8 mouse cellular contexts compared by ENCODE assay signal in the genomic region with DNA sequence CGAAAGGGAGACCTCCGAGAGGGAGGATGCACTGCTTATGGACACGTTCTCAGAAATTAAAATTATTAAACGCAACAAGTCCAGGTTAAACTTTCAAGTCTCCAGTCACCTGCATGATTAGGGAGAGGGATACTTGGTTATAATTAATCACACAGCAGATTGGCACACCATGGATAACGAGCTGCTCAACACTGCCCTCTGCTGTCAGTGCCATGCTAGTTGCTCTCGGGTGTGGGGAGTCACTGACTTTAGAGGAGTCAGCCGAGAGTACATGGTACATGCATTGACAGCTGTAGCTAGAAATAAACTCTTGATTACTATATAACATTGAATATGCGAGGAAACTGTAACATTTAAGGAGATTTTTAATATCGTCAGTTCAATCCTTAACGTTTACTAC.
DNase-seq lines count a peak whose midpoint lies in the region; ATAC-seq and TF ChIP-seq lines count a peak whose summit lies in the region.

No protein-coding gene starts in this region.

- 55% methylated on average over 10 of the region's 10 CpGs for WGBS in forebrain, embryonic 14.5 days
- WGBS in forebrain, embryonic 13.5 days: 58% methylated on average over 10 of the region's 10 CpGs
- WGBS in neural tube, embryonic 15.5 days: 72% methylated on average over 10 of the region's 10 CpGs
- 61% methylated on average over 10 of the region's 10 CpGs for WGBS in hindbrain, postnatal 0 days

- no peak overlapping the region for H3K4me3 ChIP-seq in forebrain, embryonic 14.5 days (ENCODE audit: low read depth, low read length)
- no peak overlapping the region for H3K4me3 ChIP-seq in forebrain, embryonic 13.5 days
- H3K4me3 ChIP-seq in neural tube, embryonic 15.5 days (replicated peaks): no peak overlapping the region
- H3K4me3 ChIP-seq in hindbrain, postnatal 0 days (ENCODE audit: low read length): no peak overlapping the region

- no peaks in the 10 kb centered on the region for H3K4me1 ChIP-seq in forebrain, embryonic 14.5 days (ENCODE audit: control insufficient read depth, insufficient read depth, low read length)
- no peaks in the 10 kb centered on the region for H3K4me1 ChIP-seq in forebrain, embryonic 13.5 days
- no peaks in the 10 kb centered on the region for H3K4me1 ChIP-seq in neural tube, embryonic 15.5 days
- H3K4me1 ChIP-seq in hindbrain, postnatal 0 days (ENCODE audit: insufficient read depth, low read length): no peaks in the 10 kb centered on the region

- no peaks in the 10 kb centered on the region for H3K36me3 ChIP-seq in forebrain, embryonic 14.5 days (ENCODE audit: control insufficient read depth, insufficient read depth, low read length)
- H3K36me3 ChIP-seq in forebrain, embryonic 13.5 days (ENCODE audit: poor library complexity, severe bottlenecking): no peaks in the 10 kb centered on the region
- H3K36me3 ChIP-seq in neural tube, embryonic 15.5 days: no peaks in the 10 kb centered on the region
- no peaks in the 10 kb centered on the region for H3K36me3 ChIP-seq in hindbrain, postnatal 0 days (ENCODE audit: insufficient read depth, low read length)

- H3K9me3 ChIP-seq in forebrain, embryonic 14.5 days (replicated peaks; ENCODE audit: control insufficient read depth, low read length): no peaks in the 10 kb centered on the region
- H3K9me3 ChIP-seq in forebrain, embryonic 13.5 days (replicated peaks): no peaks in the 10 kb centered on the region
- no peaks in the 10 kb centered on the region for H3K9me3 ChIP-seq in neural tube, embryonic 15.5 days (replicated peaks)
- H3K9me3 ChIP-seq in hindbrain, postnatal 0 days (ENCODE audit: low read length): no peaks in the 10 kb centered on the region

- H3K4me2 ChIP-seq in forebrain, embryonic 14.5 days (ENCODE audit: low read length): no peak overlapping the region
- no peak overlapping the region for H3K4me2 ChIP-seq in forebrain, embryonic 13.5 days
- no peak overlapping the region for H3K4me2 ChIP-seq in neural tube, embryonic 15.5 days
- H3K4me2 ChIP-seq in hindbrain, postnatal 0 days (ENCODE audit: low read depth, low read length): no peak overlapping the region

- no peaks in the 10 kb centered on the region for H3K27me3 ChIP-seq in forebrain, embryonic 14.5 days (replicated peaks; ENCODE audit: control insufficient read depth, insufficient read depth, low read length)
- no peaks in the 10 kb centered on the region for H3K27me3 ChIP-seq in forebrain, embryonic 13.5 days
- H3K27me3 ChIP-seq in neural tube, embryonic 15.5 days (replicated peaks): no peaks in the 10 kb centered on the region
- H3K27me3 ChIP-seq in hindbrain, postnatal 0 days (ENCODE audit: insufficient read depth, low read length): no peaks in the 10 kb centered on the region

- TF ChIP-seq CTCF in hindbrain, postnatal 0 days (IDR thresholded peaks at IDR 0.05; ENCODE audit: low read depth): peak; percentile 75

- H3K27ac ChIP-seq in forebrain, embryonic 14.5 days (ENCODE audit: low read depth, low read length): no peak overlapping the region
- no peak overlapping the region for H3K27ac ChIP-seq in forebrain, embryonic 13.5 days
- no peak overlapping the region for H3K27ac ChIP-seq in neural tube, embryonic 15.5 days (replicated peaks)
- no peak overlapping the region for H3K27ac ChIP-seq in hindbrain, postnatal 0 days

- no peak overlapping the region for H3K9ac ChIP-seq in forebrain, embryonic 14.5 days (ENCODE audit: low read length)
- no peak overlapping the region for H3K9ac ChIP-seq in forebrain, embryonic 13.5 days
- H3K9ac ChIP-seq in neural tube, embryonic 15.5 days (replicated peaks): no peak overlapping the region
- no peak overlapping the region for H3K9ac ChIP-seq in hindbrain, postnatal 0 days (replicated peaks; ENCODE audit: low read length)

- ATAC-seq in forebrain, embryonic 14.5 days: no peak
- no peak for ATAC-seq in forebrain, embryonic 13.5 days
- no peak for ATAC-seq in neural tube, embryonic 15.5 days (ENCODE audit: low FRiP score)
- no peak for ATAC-seq in hindbrain, postnatal 0 days

- peak; percentile 53 for DNase-seq in forebrain, embryonic 14.5 days (ENCODE audit: low spot score)
- peak; percentile 25 for DNase-seq in neural tube, embryonic 10.5 days (ENCODE audit: extremely low spot score, low spot score)
- peak; percentile 29 for DNase-seq in cerebellum, adult 11 months
- peak; percentile 60 for DNase-seq in hindbrain, postnatal 0 days (ENCODE audit: low spot score)
- peak; percentile 63 for DNase-seq in lung, postnatal 36 days
- peak; percentile 10 to 19 for DNase-seq in thymus, adult 18-20 months
